Mouse (Mus musculus) cerebral cortex, adult 2 months (tissue): ENCODE data around the gene Haao.

ENCODE experiments used
- WGBS: fragments of 180-500 bp; shearing (Covaris S2); methylation state at CpG from one replicate; pipeline ENCODE4 v1.1.7; 2018; 5-methylcytosine and 5-hydroxymethylcytosine counted together

Haao gene

GRCm38 (mm10) chr17:83865366-83865765, 17.6 kb upstream of the Haao start:
- WGBS: 89% methylated on average over 7 of the region's 7 CpGs

DNA sequence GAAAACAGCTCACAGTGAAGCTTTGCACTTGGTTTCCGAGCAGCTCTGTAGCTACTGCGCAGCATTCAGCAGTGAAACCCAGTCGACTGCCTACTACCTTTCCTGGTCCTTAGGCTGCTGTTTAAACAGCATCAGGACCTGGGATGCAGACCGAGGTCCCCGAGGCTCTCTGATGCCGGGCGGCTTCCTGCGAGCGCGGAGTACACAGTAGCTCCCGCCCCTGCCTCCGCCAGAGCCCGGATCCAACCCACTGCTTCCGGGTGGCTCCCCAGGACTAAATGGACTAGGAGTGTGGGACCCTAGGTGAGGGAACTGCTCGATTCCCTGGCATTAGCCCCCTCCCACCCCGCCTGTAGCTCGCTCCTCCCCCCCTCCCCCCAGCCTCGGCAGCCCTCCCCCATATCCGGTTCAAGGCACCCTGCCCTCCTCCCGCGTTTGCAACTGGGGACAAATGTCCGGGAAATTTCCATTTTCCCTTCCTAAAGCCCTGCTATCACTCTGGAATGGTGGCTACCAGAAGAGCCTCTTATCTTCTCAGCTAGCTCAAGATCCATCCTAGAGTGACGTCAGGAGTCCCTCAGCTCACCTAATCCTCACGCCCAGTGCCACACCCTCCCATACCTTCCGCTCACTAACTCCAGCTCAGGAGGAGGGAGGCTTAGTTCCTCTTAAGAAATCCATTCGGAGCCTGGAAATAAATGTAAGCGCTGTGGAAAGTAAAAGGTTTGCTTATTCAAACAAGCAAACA, 14.5 kb upstream of the Haao start:
- WGBS: under 1% methylated on average over 27 of the region's 27 CpGs

GRCm38 (mm10) chr17:83861444-83862133, 13.8 kb upstream of the Haao start:
- WGBS: under 1% methylated on average over 62 of the region's 62 CpGs

GRCm38 (mm10) chr17:83860968-83861367, 13.2 kb upstream of the Haao start:
- WGBS: 57% methylated on average over 8 of the region's 8 CpGs

DNA sequence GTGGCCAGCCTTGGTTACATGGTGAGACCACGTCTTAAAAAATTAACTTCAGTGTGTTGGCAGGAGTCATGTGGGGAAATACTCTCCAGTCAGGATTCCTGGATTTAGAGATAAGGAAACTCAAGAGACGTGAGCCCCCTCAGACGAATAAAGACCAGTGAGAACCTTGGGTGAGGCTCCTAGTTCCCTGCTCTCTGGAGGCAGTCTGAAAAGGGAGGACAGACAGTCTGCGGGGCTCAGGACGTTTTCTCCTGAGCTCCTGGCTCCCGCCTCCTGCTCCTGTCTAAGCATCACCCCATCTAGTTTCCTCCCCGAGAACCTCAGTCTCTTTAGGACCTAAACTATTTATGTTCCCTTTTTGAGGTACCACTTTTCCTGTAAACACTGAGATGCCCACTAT, 12.5 kb upstream of the Haao start:
- 60% methylated on average over 7 of the region's 7 CpGs for WGBS

DNA sequence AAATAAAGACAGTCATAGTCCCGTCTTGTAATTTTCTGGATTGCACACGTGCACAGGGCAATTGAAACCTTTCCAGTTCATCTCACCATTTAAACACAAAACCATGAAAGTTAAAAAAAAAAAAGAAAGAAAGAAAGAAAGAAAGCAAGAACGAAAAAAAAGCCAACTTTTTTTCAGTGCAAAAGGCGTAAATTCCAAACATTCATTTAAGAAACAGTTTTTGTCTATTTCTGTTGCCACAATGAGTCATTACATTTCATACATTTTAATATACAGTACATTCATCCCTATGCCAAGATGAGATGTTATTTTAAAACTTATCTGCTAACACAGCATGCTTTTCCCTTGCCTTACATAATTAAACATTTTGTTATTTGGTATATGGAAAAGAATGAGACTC, 11.9 kb upstream of the Haao start:
- WGBS: 47% methylated on average over 4 of the region's 4 CpGs

DNA sequence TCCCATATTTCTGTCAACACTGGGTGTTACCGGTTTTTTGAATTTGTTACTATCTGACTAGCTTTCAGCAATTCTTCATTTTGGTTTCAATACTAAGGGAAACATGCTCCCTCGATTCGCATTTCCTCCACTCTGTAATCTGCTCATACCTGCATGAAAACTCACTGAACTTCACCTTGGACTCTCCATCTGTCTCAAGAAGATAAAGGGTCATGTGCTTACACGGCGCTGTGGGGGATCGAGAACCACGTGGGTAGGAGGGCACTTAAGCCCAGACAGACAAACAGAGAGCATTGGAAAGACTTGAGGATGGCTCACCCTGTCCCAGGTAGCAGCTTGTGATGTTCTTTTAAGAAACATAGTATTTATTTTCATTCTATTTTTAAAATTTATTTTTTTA, 10.7 kb upstream of the Haao start:
- 90% methylated on average over 7 of the region's 7 CpGs for WGBS

DNA sequence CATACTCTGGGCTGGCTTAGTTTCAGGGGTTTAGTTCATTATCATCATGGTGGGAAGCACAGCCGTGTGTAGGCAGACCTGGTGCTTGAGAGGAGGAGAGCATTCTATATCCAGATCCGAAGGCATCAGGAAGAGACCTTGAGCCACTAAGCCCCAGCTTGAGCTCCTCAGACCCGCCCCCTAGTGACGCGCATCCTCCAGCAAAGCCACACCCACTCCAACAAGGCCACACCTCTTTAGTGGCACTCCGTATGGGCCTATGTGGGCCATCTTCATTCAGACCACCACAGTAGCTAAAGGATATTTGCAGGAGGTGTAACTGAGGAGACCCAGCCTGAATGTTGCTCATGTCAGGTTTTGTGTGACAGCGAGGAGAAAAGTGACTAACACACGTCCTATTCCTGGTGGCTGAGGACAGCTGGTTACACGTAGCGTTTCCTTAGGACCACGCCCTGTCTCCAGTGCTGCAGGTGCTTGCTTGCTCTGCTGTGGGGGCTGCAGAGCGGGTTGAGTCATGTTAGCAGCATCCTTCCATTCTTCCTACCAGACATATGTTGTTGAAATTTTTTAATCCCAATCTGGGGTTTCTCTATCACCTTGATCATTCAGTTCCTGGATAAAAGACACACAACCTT, 6.6 kb upstream of the Haao start:
- WGBS: 35% methylated on average over 12 of the region's 12 CpGs

GRCm38 (mm10) chr17:83853831-83854230, 6.1 kb upstream of the Haao start:
- WGBS: 50% methylated on average over 3 of the region's 3 CpGs

- WGBS: 50% methylated on average over 5 of the region's 5 CpGs
Measured at GRCm38 (mm10) chr17:83850864-83851263, 3.1 kb upstream of the Haao start.

- WGBS: 18% methylated on average over 9 of the region's 9 CpGs
Measured at GRCm38 (mm10) chr17:83850458-83850857, 2.7 kb upstream of the Haao start.

DNA sequence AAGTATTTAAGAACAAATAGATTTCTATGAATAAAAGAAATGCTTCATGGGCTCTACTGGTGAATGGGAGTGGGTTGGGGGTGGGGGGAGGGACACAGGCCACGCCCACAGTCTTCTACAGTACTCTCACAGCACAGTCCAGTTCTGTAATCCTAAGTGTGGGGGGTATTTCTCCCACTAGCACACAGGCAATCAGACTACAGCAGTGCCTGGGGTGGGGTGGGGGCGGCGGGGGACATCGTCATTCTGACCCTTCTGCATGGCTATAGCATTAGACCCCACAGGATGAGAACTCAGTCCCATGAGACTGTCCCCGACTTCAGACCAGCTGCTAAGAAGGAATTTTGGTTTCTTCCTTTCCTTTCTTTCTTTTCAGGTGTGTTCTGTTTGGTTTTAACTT, 2.0 kb upstream of the Haao start:
- 81% methylated on average over 5 of the region's 5 CpGs for WGBS

DNA sequence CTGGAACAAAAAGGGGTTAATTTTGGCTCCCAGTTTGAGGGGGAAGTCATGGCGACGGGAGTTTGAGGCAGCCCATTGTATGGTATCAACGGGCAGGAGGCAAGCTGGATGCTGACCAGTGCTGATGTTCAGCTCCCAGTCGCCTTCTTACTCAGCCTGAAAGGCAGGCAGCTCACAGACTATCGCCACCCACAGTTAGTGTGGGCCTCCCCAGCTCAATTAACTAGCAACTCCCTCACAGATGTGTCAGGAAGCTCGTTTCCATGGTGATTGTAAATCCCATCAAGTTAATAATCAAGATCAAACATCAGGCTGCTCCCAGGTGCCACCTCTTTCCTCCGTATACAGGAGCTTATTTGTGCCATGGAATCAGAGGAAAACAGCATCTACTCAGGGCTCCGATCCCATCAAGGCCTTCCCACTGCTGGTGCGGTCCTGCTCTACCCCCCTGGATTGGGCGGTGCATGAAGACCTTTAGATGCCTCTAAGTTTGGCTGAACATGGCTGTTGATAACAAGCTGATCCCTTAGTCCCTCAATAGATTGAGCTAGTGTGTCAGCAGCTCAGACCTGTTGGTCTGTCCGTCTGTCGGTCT, 1.4 kb upstream of the Haao start:
- WGBS: 59% methylated on average over 12 of the region's 12 CpGs

GRCm38 (mm10) chr17:83848482-83848881, 719 bp upstream of the Haao start:
- 65% methylated on average over 4 of the region's 4 CpGs for WGBS

DNA sequence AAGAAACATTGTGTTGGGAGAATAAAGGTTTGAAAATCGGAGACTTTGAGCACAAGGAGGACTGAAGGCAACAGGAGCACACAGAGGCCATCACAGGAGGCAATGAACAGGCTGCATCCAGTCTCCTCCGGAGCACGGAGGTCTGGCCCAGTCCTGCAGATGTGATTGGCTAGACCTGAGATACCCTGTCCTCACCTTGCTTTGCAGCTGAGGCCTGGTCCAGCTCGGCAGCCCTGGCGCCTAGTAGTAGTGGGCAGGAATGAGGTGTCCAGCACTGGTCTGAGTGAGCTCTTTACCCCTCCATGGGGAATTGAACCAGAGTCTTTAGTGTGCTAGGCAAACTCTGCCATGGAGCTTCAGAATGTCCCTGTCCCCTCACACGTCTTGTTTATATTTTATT, 663 bp downstream of the Haao start:
- 94% methylated on average over 6 of the region's 6 CpGs for WGBS

GRCm38 (mm10) chr17:83846301-83847021, 1.3 kb downstream of the Haao start:
- 86% methylated on average over 21 of the region's 21 CpGs for WGBS

DNA sequence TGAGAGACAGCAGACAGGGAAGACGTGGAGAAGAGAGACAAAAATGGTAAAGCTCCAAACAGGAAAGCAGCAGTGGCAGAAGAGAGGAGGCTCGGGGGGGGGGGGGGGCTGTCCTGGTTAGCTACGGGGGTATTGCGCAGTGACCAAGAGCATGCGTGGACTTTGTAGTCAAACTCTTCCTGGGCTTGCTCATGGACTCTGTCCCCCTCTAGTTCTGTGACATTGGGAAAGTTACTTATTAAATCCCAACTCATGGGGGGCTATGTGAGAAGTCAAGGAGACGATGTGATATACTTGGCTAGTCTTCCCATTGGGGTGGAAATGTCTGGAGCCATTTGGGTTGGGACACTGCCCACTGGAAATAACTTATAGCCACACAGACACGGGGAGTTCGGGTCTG, 2.2 kb downstream of the Haao start:
- 81% methylated on average over 8 of the region's 8 CpGs for WGBS

GRCm38 (mm10) chr17:83843780-83844179, 4.0 kb downstream of the Haao start:
- WGBS: 75% methylated on average over 7 of the region's 7 CpGs

GRCm38 (mm10) chr17:83841011-83841410, 6.8 kb downstream of the Haao start:
- WGBS: 87% methylated on average over 5 of the region's 5 CpGs

GRCm38 (mm10) chr17:83839132-83839531, 8.6 kb downstream of the Haao start:
- 34% methylated on average over 9 of the region's 9 CpGs for WGBS

DNA sequence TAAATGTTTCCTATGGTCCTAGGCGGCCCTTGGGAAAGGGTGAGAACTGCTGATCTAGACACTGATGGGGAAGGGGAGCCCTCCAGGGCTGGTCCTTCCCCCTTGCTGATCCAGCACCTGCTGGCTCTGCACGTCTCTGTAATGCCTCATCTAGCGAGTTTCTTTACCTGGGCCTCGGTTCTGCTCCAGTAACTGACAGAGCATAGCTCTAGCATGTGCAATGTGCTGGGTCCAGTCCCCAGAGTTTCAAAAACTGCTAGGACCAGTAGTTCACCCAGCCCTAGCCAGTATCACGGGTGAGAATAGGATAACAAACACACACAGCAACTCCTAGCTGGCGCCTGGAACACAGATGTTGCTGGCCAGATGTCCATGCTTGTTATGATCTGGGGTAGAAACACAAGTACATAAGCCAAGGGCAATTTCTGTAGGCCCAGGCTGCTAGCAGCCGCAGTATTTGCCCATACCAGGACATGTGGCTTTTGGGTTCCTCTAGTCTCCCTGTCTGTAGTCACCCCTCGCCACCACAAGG, 10.0 kb downstream of the Haao start:
- 90% methylated on average over 8 of the region's 8 CpGs for WGBS

DNA sequence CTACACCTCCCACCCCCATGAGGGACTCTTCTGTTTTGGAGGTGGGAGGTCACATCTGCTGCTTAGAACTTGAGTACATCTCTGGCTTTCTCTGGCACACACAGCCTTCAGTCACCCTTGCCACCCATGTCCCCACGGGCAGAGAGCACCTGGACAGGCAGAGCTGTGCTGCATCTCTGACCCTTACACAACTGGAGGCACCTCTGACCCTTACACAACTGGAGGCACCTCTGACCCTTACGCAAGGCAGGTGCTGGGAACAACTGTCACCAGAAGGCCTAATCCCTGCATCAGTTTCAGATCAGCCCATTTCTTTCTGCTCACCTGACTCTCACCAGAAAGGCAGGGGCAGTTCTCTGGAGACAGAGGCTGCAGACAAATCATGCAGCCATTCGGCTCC, 11.7 kb downstream of the Haao start:
- 88% methylated on average over 3 of the region's 3 CpGs for WGBS
